Mouse (Mus musculus): ENCODE data around the gene Abhd14b. TPM values are rescaled to one million over a fixed set of nuclear protein-coding genes. Genes with fewer than 3 reads are reported as not detected.
"Not testable (repeated sequence)": the region's sequence is repeated elsewhere in the genome, so short reads cannot be mapped to it uniquely, and the experiment has no call there.

The Abhd14b gene
- polyA plus RNA-seq, 1 experiment from 2014 or later: 6.0 TPM

GRCm38 (mm10) chr9:106482578-106483115, 35.4 kb downstream of the Abhd14b start:
- no peak for ATAC-seq (ENCODE audit: low FRiP score, low read depth)
- no peaks in the 10 kb centered on the region for H3K27me3 ChIP-seq (replicated peaks)
- no peak overlapping the region for H3K27ac ChIP-seq
- H3K9me3 ChIP-seq: no peaks in the 10 kb centered on the region
- H3K36me3 ChIP-seq: peaks cover 61% of the 10 kb centered on the region
- H3K4me1 ChIP-seq: peaks cover 8% of the 10 kb centered on the region
- WGBS: 85% methylated on average over 17 of the region's 17 CpGs
- H3K4me3 ChIP-seq: no peak overlapping the region
- H3K4me2 ChIP-seq (replicated peaks): no peak overlapping the region
- H3K9ac ChIP-seq: no peak overlapping the region

- Histone ChIP-seq H3K4me2 (replicated peaks) (no peak overlapping the region), H3K4me1 (peaks cover 3% of the 10 kb centered on the region), H3K9ac (no peak overlapping the region), H3K27ac (no peak overlapping the region), H3K27me3 (replicated peaks) (no peaks in the 10 kb centered on the region), H3K9me3 (no peaks in the 10 kb centered on the region), H3K36me3 (peaks cover 61% of the 10 kb centered on the region), H3K4me3 (no peak overlapping the region)
- ATAC-seq (ENCODE audit: low FRiP score, low read depth): no peak
- WGBS: 95% methylated on average over 10 of the region's 10 CpGs
Measured at GRCm38 (mm10) chr9:106483136-106483535, 35.9 kb downstream of the Abhd14b start.

GRCm38 (mm10) chr9:106483606-106484005, 36.3 kb downstream of the Abhd14b start:
- no peak overlapping the region for H3K9ac ChIP-seq
- H3K36me3 ChIP-seq: peaks cover 61% of the 10 kb centered on the region
- H3K9me3 ChIP-seq: no peaks in the 10 kb centered on the region
- H3K27me3 ChIP-seq (replicated peaks): no peaks in the 10 kb centered on the region
- H3K4me3 ChIP-seq: no peak overlapping the region
- no peaks in the 10 kb centered on the region for H3K4me1 ChIP-seq
- no peak for ATAC-seq (ENCODE audit: low FRiP score, low read depth)
- 93% methylated on average over 17 of the region's 17 CpGs for WGBS
- H3K4me2 ChIP-seq (replicated peaks): no peak overlapping the region
- H3K27ac ChIP-seq: no peak overlapping the region

GRCm38 (mm10) chr9:106485076-106485475, 37.8 kb downstream of the Abhd14b start:
- 78% methylated on average over 10 of the region's 10 CpGs for WGBS
- peaks cover 58% of the 10 kb centered on the region for H3K36me3 ChIP-seq
- no peaks in the 10 kb centered on the region for H3K9me3 ChIP-seq
- no peak overlapping the region for H3K9ac ChIP-seq
- no peak for ATAC-seq (ENCODE audit: low FRiP score, low read depth)
- no peaks in the 10 kb centered on the region for H3K27me3 ChIP-seq (replicated peaks)
- no peak overlapping the region for H3K4me3 ChIP-seq
- H3K4me2 ChIP-seq (replicated peaks): no peak overlapping the region
- no peak overlapping the region for H3K27ac ChIP-seq
- no peaks in the 10 kb centered on the region for H3K4me1 ChIP-seq

GRCm38 (mm10) chr9:106487602-106488001, 40.3 kb downstream of the Abhd14b start:
- H3K4me2 ChIP-seq (replicated peaks); H3K9me3 ChIP-seq; H3K27me3 ChIP-seq (replicated peaks); H3K4me1 ChIP-seq; H3K4me3 ChIP-seq; H3K27ac ChIP-seq; H3K9ac ChIP-seq; ATAC-seq (ENCODE audit: low FRiP score, low read depth): not testable (repeated sequence)
- 84% methylated on average over 6 of the region's 6 CpGs for WGBS
- peaks cover 39% of the 10 kb centered on the region for H3K36me3 ChIP-seq

- WGBS: 92% methylated on average over 6 of the region's 6 CpGs
Measured at GRCm38 (mm10) chr9:106499667-106500066, 52.4 kb downstream of the Abhd14b start, which contains the start of gene Iqcf1. Gene Iqcf1, plus strand, starts transcription at chr9:106499967.

GRCm38 (mm10) chr9:106501846-106502245, 54.6 kb downstream of the Abhd14b start:
- WGBS: 89% methylated on average over 22 of the region's 22 CpGs

More at GRCm38 (mm10) chr9:106499667-106500066, 52.4 kb downstream of the Abhd14b start, which contains the start of gene Iqcf1:
- H3K9ac ChIP-seq: no peak within 1 kb of the TSS
- H3K36me3 ChIP-seq: no peaks in the 10 kb centered on the region
- H3K4me2 ChIP-seq (replicated peaks): no peak within 1 kb of the TSS
- no peaks in the 10 kb centered on the region for H3K9me3 ChIP-seq
- H3K27ac ChIP-seq: no peak within 1 kb of the TSS
- 0 out of 2 replicates have a peak, but pooled peaks cover 3% of the 10 kb centered on the region for H3K27me3 ChIP-seq (replicated peaks)
- no peak within 1 kb of the TSS for H3K4me3 ChIP-seq
- no peak for ATAC-seq (ENCODE audit: low FRiP score, low read depth)
- no peaks in the 10 kb centered on the region for H3K4me1 ChIP-seq

More at GRCm38 (mm10) chr9:106501846-106502245, 54.6 kb downstream of the Abhd14b start:
- H3K4me2 ChIP-seq (replicated peaks): no peak overlapping the region
- H3K4me3 ChIP-seq: no peak overlapping the region
- H3K9ac ChIP-seq: no peak overlapping the region
- H3K27ac ChIP-seq: no peak overlapping the region
- H3K27me3 ChIP-seq (replicated peaks): 0 out of 2 replicates have a peak, but pooled peaks cover 3% of the 10 kb centered on the region
- ATAC-seq (ENCODE audit: low FRiP score, low read depth): no peak
- H3K9me3 ChIP-seq: no peaks in the 10 kb centered on the region
- no peaks in the 10 kb centered on the region for H3K4me1 ChIP-seq
- no peaks in the 10 kb centered on the region for H3K36me3 ChIP-seq

Other genes with a start within 250 kb of the Abhd14b start
- gene Ppm1m, start 247.7 kb upstream of the Abhd14b start, polyA plus RNA-seq (2016; fragmentation: Nextera tagmentation; extraction: Ambion mirVana): 32.1 and 32.9 TPM in 2 replicates
- gene Twf2, start 244.4 kb upstream of the Abhd14b start, polyA plus RNA-seq (2016; fragmentation: Nextera tagmentation; extraction: Ambion mirVana): 60.9 and 61.6 TPM in 2 replicates
- gene Tlr9, start 224.9 kb upstream of the Abhd14b start, polyA plus RNA-seq (2016; fragmentation: Nextera tagmentation; extraction: Ambion mirVana): 0.05 TPM in 1 of 2 replicates, not detected in the other
- 94.8 and 99.5 TPM in 2 replicates for gene Alas1, start 198.8 kb upstream of the Abhd14b start, polyA plus RNA-seq (2016; fragmentation: Nextera tagmentation; extraction: Ambion mirVana)
- 17.1 and 17.5 TPM in 2 replicates for gene Poc1a, start 166.4 kb upstream of the Abhd14b start, polyA plus RNA-seq (2016; fragmentation: Nextera tagmentation; extraction: Ambion mirVana)
- gene Dusp7, start 78.8 kb upstream of the Abhd14b start, polyA plus RNA-seq (2016; fragmentation: Nextera tagmentation; extraction: Ambion mirVana): 18.9 and 21.3 TPM in 2 replicates
- 698 and 706 TPM in 2 replicates for gene Rpl29, start 18.0 kb upstream of the Abhd14b start, polyA plus RNA-seq (2016; fragmentation: Nextera tagmentation; extraction: Ambion mirVana)
- gene Acy1, start 9.1 kb upstream of the Abhd14b start, polyA plus RNA-seq (2016; fragmentation: Nextera tagmentation; extraction: Ambion mirVana): 31.0 and 32.7 TPM in 2 replicates
- 34.6 and 38.0 TPM in 2 replicates for gene Abhd14a, start 219 bp downstream of the Abhd14b start, polyA plus RNA-seq (2016; fragmentation: Nextera tagmentation; extraction: Ambion mirVana)
- 358 and 362 TPM in 2 replicates for gene Pcbp4, start 5.8 kb downstream of the Abhd14b start, polyA plus RNA-seq (2016; fragmentation: Nextera tagmentation; extraction: Ambion mirVana)
- 0.52 and 0.66 TPM in 2 replicates for gene Gpr62, start 18.5 kb downstream of the Abhd14b start, polyA plus RNA-seq (2016; fragmentation: Nextera tagmentation; extraction: Ambion mirVana)
- 48.8 and 51.0 TPM in 2 replicates for gene Rrp9, start 28.5 kb downstream of the Abhd14b start, polyA plus RNA-seq (2016; fragmentation: Nextera tagmentation; extraction: Ambion mirVana)
- 0.78 and 2.2 TPM in 2 replicates for gene Parp3, start 29.5 kb downstream of the Abhd14b start, polyA plus RNA-seq (2016; fragmentation: Nextera tagmentation; extraction: Ambion mirVana)
- gene Iqcf1, start 52.5 kb downstream of the Abhd14b start, polyA plus RNA-seq (2016; fragmentation: Nextera tagmentation; extraction: Ambion mirVana): not detected in 2 replicates
- not detected in 2 replicates for gene Iqcf5, start 67.1 kb downstream of the Abhd14b start, polyA plus RNA-seq (2016; fragmentation: Nextera tagmentation; extraction: Ambion mirVana)
- not detected in 2 replicates for gene Iqcf3, start 114.2 kb downstream of the Abhd14b start, polyA plus RNA-seq (2016; fragmentation: Nextera tagmentation; extraction: Ambion mirVana)
- not detected in 2 replicates for gene Iqcf4, start 123.5 kb downstream of the Abhd14b start, polyA plus RNA-seq (2016; fragmentation: Nextera tagmentation; extraction: Ambion mirVana)
- not detected in 2 replicates for gene Iqcf6, start 179.1 kb downstream of the Abhd14b start, polyA plus RNA-seq (2016; fragmentation: Nextera tagmentation; extraction: Ambion mirVana)
- 9.2 and 11.8 TPM in 2 replicates for gene Grm2, start 208.6 kb downstream of the Abhd14b start, polyA plus RNA-seq (2016; fragmentation: Nextera tagmentation; extraction: Ambion mirVana)
- 35.1 and 38.4 TPM in 2 replicates for gene Tex264, start 238.5 kb downstream of the Abhd14b start, polyA plus RNA-seq (2016; fragmentation: Nextera tagmentation; extraction: Ambion mirVana)